Mouse (Mus musculus): ENCODE measurements at regions not wholly inside any gene's neighbourhood (a gene's known extent, or its start where the extent isn't known, plus 50 kb on each side); places are given as distances from the start of the nearest gene placed in this dataset.

- H3K4me1 ChIP-seq (ENCODE audit: control insufficient read depth, insufficient read depth, low read length): peaks cover 11% of the 10 kb centered on the region
- 40% methylated on average over 17 of the region's 17 CpGs for WGBS
- TF ChIP-seq POLR2A (IDR thresholded peaks at IDR 0.05; ENCODE audit: insufficient read depth, low read depth, low read length) (no peak), CTCF (IDR thresholded peaks at IDR 0.05; ENCODE audit: insufficient read depth, low read depth, low read length) (no peak)
- H3K27ac ChIP-seq (ENCODE audit: insufficient read depth, low read depth, low read length): peak overlapping the region; percentile 46; the same call in 1 of the 2 replicates
- no peak overlapping the region for H3K4me3 ChIP-seq (ENCODE audit: insufficient read depth, low read depth, low read length)
Measured at GRCm38 (mm10) chr13:37468304-37469178, 123.5 kb downstream of the Ly86 start.

DNA sequence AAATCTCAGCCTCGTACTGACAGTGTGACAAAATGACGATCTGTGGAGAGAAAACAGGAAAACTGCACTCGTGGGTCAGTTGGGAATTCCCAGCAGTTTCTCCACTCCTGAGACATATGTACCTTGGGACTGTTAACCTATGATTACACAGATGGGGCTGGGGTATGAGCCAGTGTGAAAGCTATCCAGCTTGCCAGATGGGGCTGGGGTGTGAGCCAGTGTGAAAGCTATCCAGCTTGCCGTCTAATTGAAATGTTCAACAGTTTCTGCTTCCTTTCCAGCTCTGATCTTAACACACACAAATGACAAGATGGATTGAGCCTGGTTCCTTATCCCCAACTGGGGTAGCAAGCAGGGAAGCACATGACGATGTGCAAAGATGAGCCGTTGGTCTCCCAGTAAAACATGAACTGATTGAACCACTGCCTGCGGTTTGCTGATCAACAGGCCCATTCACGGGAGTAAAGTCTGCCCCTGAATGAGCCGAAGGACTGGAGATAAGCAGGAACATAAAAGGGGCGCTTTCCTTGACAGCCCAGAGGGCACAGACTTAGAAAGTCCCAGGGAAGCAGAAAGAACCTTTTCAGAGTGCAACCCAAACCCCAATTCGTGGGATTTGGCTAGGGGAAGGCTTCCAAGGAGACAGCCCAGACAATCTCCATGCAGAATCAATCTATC is 125.4 kb downstream of the Ly86 start:
- no peak overlapping the region for H3K4me3 ChIP-seq (ENCODE audit: insufficient read depth, low read depth, low read length)
- TF ChIP-seq CTCF (IDR thresholded peaks at IDR 0.05; ENCODE audit: insufficient read depth, low read depth, low read length) (no peak), POLR2A (IDR thresholded peaks at IDR 0.05; ENCODE audit: insufficient read depth, low read depth, low read length) (no peak)
- 68% methylated on average over 11 of the region's 11 CpGs for WGBS
- peaks cover 11% of the 10 kb centered on the region for H3K4me1 ChIP-seq (ENCODE audit: control insufficient read depth, insufficient read depth, low read length)
- H3K27ac ChIP-seq (ENCODE audit: insufficient read depth, low read depth, low read length): no peak overlapping the region

- WGBS: 88% methylated on average over 1 of the region's 1 CpGs
- Histone ChIP-seq H3K4me3 (ENCODE audit: insufficient read depth, low read depth, low read length) (no peak overlapping the region), H3K4me1 (ENCODE audit: control insufficient read depth, insufficient read depth, low read length) (peaks cover 12% of the 10 kb centered on the region), H3K27ac (ENCODE audit: insufficient read depth, low read depth, low read length) (no peak overlapping the region)
- TF ChIP-seq CTCF (IDR thresholded peaks at IDR 0.05; ENCODE audit: insufficient read depth, low read depth, low read length) (no peak), POLR2A (IDR thresholded peaks at IDR 0.05; ENCODE audit: insufficient read depth, low read depth, low read length) (no peak)
Measured at GRCm38 (mm10) chr13:37473359-37473758, 128.4 kb downstream of the Ly86 start.

DNA sequence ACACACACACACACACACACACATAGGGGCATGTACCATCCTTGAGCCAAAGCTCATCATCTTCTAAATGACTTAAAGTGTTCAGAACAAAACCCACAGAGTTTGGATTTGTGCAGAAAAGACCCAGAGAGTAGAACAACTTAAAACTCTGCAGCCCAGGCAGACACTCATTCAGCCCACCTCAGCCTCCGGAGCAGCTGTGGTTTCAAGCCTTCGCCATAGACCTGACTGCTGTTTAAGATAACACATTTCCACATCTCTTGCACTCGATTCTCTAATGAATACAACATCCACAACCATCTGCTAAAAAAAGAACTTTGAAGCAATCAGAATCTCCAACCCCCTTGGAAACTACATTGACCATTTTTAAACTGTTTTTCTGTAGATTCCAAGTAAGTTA is 130.8 kb downstream of the Ly86 start:
- no peak overlapping the region for H3K4me3 ChIP-seq (ENCODE audit: insufficient read depth, low read depth, low read length)
- WGBS: 68% methylated on average over 3 of the region's 3 CpGs
- H3K27ac ChIP-seq (ENCODE audit: insufficient read depth, low read depth, low read length): no peak overlapping the region
- H3K4me1 ChIP-seq (ENCODE audit: control insufficient read depth, insufficient read depth, low read length): peaks cover 10% of the 10 kb centered on the region
- no peak for TF ChIP-seq CTCF (IDR thresholded peaks at IDR 0.05; ENCODE audit: insufficient read depth, low read depth, low read length)
- no peak for TF ChIP-seq POLR2A (IDR thresholded peaks at IDR 0.05; ENCODE audit: insufficient read depth, low read depth, low read length)

- no peak for TF ChIP-seq POLR2A (IDR thresholded peaks at IDR 0.05; ENCODE audit: insufficient read depth, low read depth, low read length)
- WGBS: 80% methylated on average over 13 of the region's 13 CpGs
- no peak overlapping the region for H3K4me3 ChIP-seq (ENCODE audit: insufficient read depth, low read depth, low read length)
- H3K4me1 ChIP-seq (ENCODE audit: control insufficient read depth, insufficient read depth, low read length): peaks cover 10% of the 10 kb centered on the region
- H3K27ac ChIP-seq (ENCODE audit: insufficient read depth, low read depth, low read length): no peak overlapping the region
Measured at GRCm38 (mm10) chr13:37476256-37477053, 131.4 kb downstream of the Ly86 start.

- TF ChIP-seq POLR2A (IDR thresholded peaks at IDR 0.05; ENCODE audit: insufficient read depth, low read depth, low read length) (no peak), CTCF (IDR thresholded peaks at IDR 0.05; ENCODE audit: insufficient read depth, low read depth, low read length) (no peak)
- Histone ChIP-seq H3K4me3 (ENCODE audit: insufficient read depth, low read depth, low read length) (no peak overlapping the region), H3K27ac (ENCODE audit: insufficient read depth, low read depth, low read length) (no peak overlapping the region), H3K4me1 (ENCODE audit: control insufficient read depth, insufficient read depth, low read length) (peaks cover 10% of the 10 kb centered on the region)
- 47% methylated on average over 6 of the region's 6 CpGs for WGBS
Measured at GRCm38 (mm10) chr13:37477342-37477741, 132.3 kb downstream of the Ly86 start.

DNA sequence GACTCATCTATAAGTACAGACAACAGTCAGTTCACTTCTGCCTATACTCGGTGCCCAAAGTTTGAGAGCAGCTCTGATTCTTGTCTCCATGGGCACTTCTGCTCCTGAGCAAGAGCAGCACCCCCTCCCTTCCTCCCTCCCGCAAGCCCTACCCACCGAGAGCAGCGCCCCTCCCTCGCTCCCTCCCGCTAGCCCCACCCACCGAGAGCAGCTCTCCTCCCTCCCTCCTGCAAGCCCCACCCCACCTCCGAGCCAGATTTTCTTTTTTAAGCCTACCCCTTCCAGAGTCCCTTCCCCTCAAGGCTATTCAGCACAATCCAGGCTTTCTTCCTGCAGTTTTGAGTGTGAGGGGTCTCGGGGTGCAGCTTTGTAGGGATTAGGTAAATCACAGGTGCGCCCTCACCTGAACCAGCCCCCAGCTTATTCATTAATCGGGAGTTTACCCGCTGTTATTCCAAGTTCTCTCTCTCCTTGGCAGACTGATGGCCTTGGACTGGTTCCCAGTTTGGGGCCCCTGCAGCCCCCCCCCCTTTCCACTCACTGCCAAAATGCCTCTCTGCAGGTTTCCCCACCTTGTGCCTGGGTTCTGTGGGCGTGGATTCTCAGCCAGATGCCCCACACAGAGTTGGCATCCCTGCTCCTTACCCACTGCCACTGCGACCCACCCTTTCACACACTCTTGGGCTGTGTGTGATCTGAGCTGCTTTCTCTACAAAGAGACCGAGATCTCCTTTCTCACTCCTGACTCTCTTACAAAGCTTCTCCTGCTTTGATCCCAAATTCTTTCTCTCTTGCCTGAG is 132.9 kb downstream of the Ly86 start:
- WGBS: 5% methylated on average over 14 of the region's 15 CpGs
- H3K4me3 ChIP-seq (ENCODE audit: insufficient read depth, low read depth, low read length): peak overlapping the region; percentile 5; the same call in 1 of the 2 replicates
- H3K4me1 ChIP-seq (ENCODE audit: control insufficient read depth, insufficient read depth, low read length): peaks cover 15% of the 10 kb centered on the region
- no peak overlapping the region for H3K27ac ChIP-seq (ENCODE audit: insufficient read depth, low read depth, low read length)
- no peak for TF ChIP-seq CTCF (IDR thresholded peaks at IDR 0.05; ENCODE audit: insufficient read depth, low read depth, low read length)
- TF ChIP-seq POLR2A (IDR thresholded peaks at IDR 0.05; ENCODE audit: insufficient read depth, low read depth, low read length): no peak

DNA sequence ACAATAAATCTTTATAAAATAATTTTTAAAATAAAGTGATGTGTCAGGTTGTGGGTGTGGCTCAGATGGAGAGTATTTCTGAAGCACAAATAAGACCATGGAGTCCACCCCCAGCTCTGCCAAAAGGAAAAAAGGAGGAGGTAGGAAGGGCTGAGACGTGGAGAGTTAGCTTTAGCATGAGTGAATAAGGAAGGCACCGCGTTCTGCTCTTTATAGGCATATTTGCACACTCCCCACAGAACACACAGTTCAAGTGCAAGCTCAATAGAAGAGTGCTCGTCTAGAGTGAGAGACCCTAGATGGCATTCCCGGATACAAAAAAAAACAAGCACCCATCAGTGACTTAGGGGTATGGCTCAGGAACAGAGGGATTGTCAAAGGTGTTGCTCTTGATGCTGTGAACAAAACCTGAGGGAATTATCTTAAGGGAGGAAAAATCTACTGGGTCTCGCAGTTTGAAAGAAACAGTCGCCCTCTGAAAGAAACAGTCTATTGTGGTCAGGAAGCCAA is 134.2 kb downstream of the Ly86 start:
- Histone ChIP-seq H3K4me1 (ENCODE audit: control insufficient read depth, insufficient read depth, low read length) (peaks cover 19% of the 10 kb centered on the region), H3K27ac (ENCODE audit: insufficient read depth, low read depth, low read length) (no peak overlapping the region), H3K4me3 (ENCODE audit: insufficient read depth, low read depth, low read length) (no peak overlapping the region)
- no peak for TF ChIP-seq CTCF (IDR thresholded peaks at IDR 0.05; ENCODE audit: insufficient read depth, low read depth, low read length)
- TF ChIP-seq POLR2A (IDR thresholded peaks at IDR 0.05; ENCODE audit: insufficient read depth, low read depth, low read length): no peak
- 91% methylated on average over 7 of the region's 7 CpGs for WGBS

Measured in olfactory bulb, adult 2 months (tissue).